21 mouse cellular contexts compared by ENCODE assay signal in genomic region chr11:116212847-116213246, GRCm38 (mm10). TPM values are rescaled to one million over a fixed set of nuclear protein-coding genes. Genes with fewer than 3 reads are reported as not detected.
DNase-seq lines count a peak whose midpoint lies in the region; ATAC-seq and TF ChIP-seq lines count a peak whose summit lies in the region.
"Had no signal": no experiment of that assay in that cellular context is flagged by ENCODE, and none has a peak within 500 bp of the region (broad histone marks: within the 10 kb centered on the region; RNA-seq: fewer than 3 reads in every experiment).

No protein-coding gene starts in this region.

- no peak for ATAC-seq in liver, embryonic 11.5 days (replicated peaks; ENCODE audit: low FRiP score)
- peak; percentile 24; the same call in 1 of the 2 replicates for ATAC-seq in liver, postnatal 0 days
- no peak for ATAC-seq in liver, embryonic 12.5 days
- no peak for ATAC-seq in kidney, embryonic 16.5 days (ENCODE audit: low FRiP score, low TSS enrichment)
- ATAC-seq: activated CD4-positive, CD25-positive, alpha-beta regulatory T cell, adult 4 months; CD4-positive, CD25-positive, alpha-beta regulatory T cell, adult 4 months; Patski had no signal

- H3K27me3 ChIP-seq in liver, adult 2 months (ENCODE audit: control insufficient read depth, insufficient read depth, low read length) = no peaks in the 10 kb centered on the region
- H3K27me3 ChIP-seq in liver, embryonic 11.5 days (replicated peaks; ENCODE audit: control insufficient read depth, insufficient read depth, low read length) = no peaks in the 10 kb centered on the region
- H3K27me3 ChIP-seq in liver, postnatal 0 days (ENCODE audit: insufficient read depth, low read length) = no peaks in the 10 kb centered on the region
- H3K27me3 ChIP-seq in liver, embryonic 12.5 days (replicated peaks) = no peaks in the 10 kb centered on the region
- H3K27me3 ChIP-seq in kidney, embryonic 16.5 days (ENCODE audit: insufficient read depth, low read length) = no peaks in the 10 kb centered on the region
- H3K27me3 ChIP-seq: CH12.LX, Patski had no signal

- H3K9me3 ChIP-seq in liver, embryonic 11.5 days (ENCODE audit: control insufficient read depth, low read length) = no peaks in the 10 kb centered on the region
- no peaks in the 10 kb centered on the region for H3K9me3 ChIP-seq in liver, postnatal 0 days (ENCODE audit: low read length)
- no peaks in the 10 kb centered on the region for H3K9me3 ChIP-seq in liver, embryonic 12.5 days (replicated peaks)
- H3K9me3 ChIP-seq in kidney, embryonic 16.5 days (ENCODE audit: low read length) = no peaks in the 10 kb centered on the region
- H3K9me3 ChIP-seq: G1E had no signal

- WGBS in liver, adult 2 months = 44% methylated on average over 6 of the region's 6 CpGs
- 83% methylated on average over 6 of the region's 6 CpGs for WGBS in liver, embryonic 11.5 days
- WGBS in liver, postnatal 0 days (ENCODE audit: insufficient replicate concordance) = 73% methylated on average over 6 of the region's 6 CpGs
- 77% methylated on average over 6 of the region's 6 CpGs for WGBS in liver, embryonic 12.5 days (ENCODE audit: insufficient replicate concordance)
- WGBS in kidney, embryonic 16.5 days = 92% methylated on average over 6 of the region's 6 CpGs

- no peaks in the 10 kb centered on the region for H3K36me3 ChIP-seq in liver, adult 2 months (ENCODE audit: control insufficient read depth, insufficient read depth, low read length)
- H3K36me3 ChIP-seq in liver, embryonic 11.5 days (ENCODE audit: control insufficient read depth, insufficient read depth, low read length) = no peaks in the 10 kb centered on the region
- no peaks in the 10 kb centered on the region for H3K36me3 ChIP-seq in liver, postnatal 0 days (replicated peaks; ENCODE audit: insufficient read depth, low read length)
- H3K36me3 ChIP-seq in liver, embryonic 12.5 days = peaks cover 12% of the 10 kb centered on the region
- H3K36me3 ChIP-seq in kidney, embryonic 16.5 days (ENCODE audit: insufficient read depth, low read length) = no peaks in the 10 kb centered on the region

- no peak for TF ChIP-seq EP300 in liver, postnatal 0 days (IDR thresholded peaks at IDR 0.05; ENCODE audit: low read depth)

- H3K79me2 ChIP-seq in liver, adult 2 months (ENCODE audit: control insufficient read depth, insufficient read depth, low read length) = no peaks in the 10 kb centered on the region

- DNase-seq in liver, adult 2 months (ENCODE audit: extremely low read depth, low read depth, low spot score) = peak; percentile 51
- no peak for DNase-seq in liver, embryonic 11.5 days (ENCODE audit: low spot score)
- DNase-seq in liver, postnatal 0 days = peak; percentile 16
- peak; percentile 54 for DNase-seq in yolk sac, embryonic 10.5 days (ENCODE audit: low spot score)
- DNase-seq: adrenal gland, adult 2 months; adrenal gland, adult 8-10 months; adrenal gland, postnatal 10 days; adrenal gland, postnatal 14 days; adrenal gland, postnatal 25 days; adrenal gland, postnatal 36 days; B cell, adult 2 months; cerebellum, adult 11 months; cerebellum, adult 11-12 months; cerebellum, adult 18-20 months had no signal

- H3K4me1 ChIP-seq in liver, adult 2 months (ENCODE audit: control insufficient read depth, insufficient read depth, low read length) = peaks cover 22% of the 10 kb centered on the region
- peaks cover 3% of the 10 kb centered on the region; the same call in 1 of the 2 replicates for H3K4me1 ChIP-seq in liver, embryonic 11.5 days (replicated peaks; ENCODE audit: control insufficient read depth, insufficient read depth, low read length)
- H3K4me1 ChIP-seq in liver, postnatal 0 days (ENCODE audit: insufficient read depth) = peaks cover 3% of the 10 kb centered on the region; the same call in 1 of the 2 replicates
- H3K4me1 ChIP-seq in liver, embryonic 12.5 days = peaks cover 12% of the 10 kb centered on the region; the same call in 1 of the 2 replicates
- no peaks in the 10 kb centered on the region; the same call in 1 of the 2 replicates for H3K4me1 ChIP-seq in kidney, embryonic 16.5 days (ENCODE audit: insufficient read depth, low read length)

- TF ChIP-seq POLR2A in liver, adult 2 months (IDR thresholded peaks at IDR 0.05; ENCODE audit: extremely low read depth, insufficient read depth, low read length) = no peak

- no peak overlapping the region for H3K9ac ChIP-seq in liver, adult 2 months (ENCODE audit: low read depth, low read length)
- no peak overlapping the region for H3K9ac ChIP-seq in liver, embryonic 11.5 days (ENCODE audit: low read depth, low read length)
- H3K9ac ChIP-seq in liver, postnatal 0 days (replicated peaks) = no peak overlapping the region
- H3K9ac ChIP-seq in liver, embryonic 12.5 days = no peak overlapping the region
- no peak overlapping the region for H3K9ac ChIP-seq in kidney, embryonic 16.5 days (replicated peaks; ENCODE audit: low read length)

- H3K27ac ChIP-seq in liver, adult 2 months (replicated peaks; ENCODE audit: insufficient read depth, low read depth, low read length) = peak overlapping the region; percentile 34; the same call in 1 of the 2 replicates
- no peak overlapping the region for H3K27ac ChIP-seq in liver, embryonic 11.5 days (ENCODE audit: low read depth, low read length)
- no peak overlapping the region for H3K27ac ChIP-seq in liver, postnatal 0 days (ENCODE audit: low read depth)
- no peak overlapping the region for H3K27ac ChIP-seq in liver, embryonic 12.5 days
- H3K27ac ChIP-seq in kidney, embryonic 16.5 days (ENCODE audit: low read length) = no peak overlapping the region

- no peak for TF ChIP-seq CTCF in liver, adult 2 months (IDR thresholded peaks at IDR 0.05; ENCODE audit: low read depth, low read length)
- no peak for TF ChIP-seq CTCF in liver, postnatal 0 days (IDR thresholded peaks at IDR 0.05; ENCODE audit: low read depth)

- H3K4me2 ChIP-seq in liver, embryonic 11.5 days = no peak overlapping the region
- no peak overlapping the region for H3K4me2 ChIP-seq in liver, postnatal 0 days (ENCODE audit: low read depth, low read length)
- H3K4me2 ChIP-seq in liver, embryonic 12.5 days = no peak overlapping the region
- no peak overlapping the region for H3K4me2 ChIP-seq in kidney, embryonic 16.5 days (replicated peaks; ENCODE audit: low read depth, low read length)

- H3K4me3 ChIP-seq in liver, adult 2 months (ENCODE audit: insufficient read depth, low read depth, low read length) = no peak overlapping the region
- H3K4me3 ChIP-seq in liver, embryonic 11.5 days (ENCODE audit: low read depth, low read length) = no peak overlapping the region
- H3K4me3 ChIP-seq in liver, postnatal 0 days (ENCODE audit: low read depth, low read length) = no peak overlapping the region
- no peak overlapping the region for H3K4me3 ChIP-seq in liver, embryonic 12.5 days
- no peak overlapping the region for H3K4me3 ChIP-seq in kidney, embryonic 16.5 days (ENCODE audit: low read length)

RNA-seq across cellular contexts. Expression of gene Acox1, which starts 14.0 kb away (rescaled TPM):
- 994 and 1,028 TPM in 2 replicates for total RNA-seq in liver, adult 2 months (2014; rRNA removed)
- polyA plus RNA-seq in liver, adult 2 months (2012; rRNA removed) = 683 and 720 TPM in 2 replicates
- polyA plus RNA-seq in liver, embryonic 11.5 days (2014; fragmentation: Nextera tagmentation; extraction: Ambion mirVana) = 22.7 and 23.6 TPM in 2 replicates
- polyA plus RNA-seq in liver, postnatal 0 days (2015; fragmentation: Nextera tagmentation; extraction: Ambion mirVana) = 258 and 304 TPM in 2 replicates
- polyA plus RNA-seq in liver, embryonic 12.5 days (2016; fragmentation: Nextera tagmentation; extraction: Ambion mirVana) = 15.3 and 19.7 TPM in 2 replicates
- 46.1 and 48.8 TPM in 2 replicates for polyA plus RNA-seq in kidney, embryonic 16.5 days (2015; fragmentation: Nextera tagmentation; extraction: Ambion mirVana)

RNA-seq across cellular contexts. Expression of gene Ten1, which starts 14.2 kb away (rescaled TPM):
- total RNA-seq in liver, adult 2 months (2014; rRNA removed) = 3.0 and 5.3 TPM in 2 replicates
- polyA plus RNA-seq in liver, adult 2 months (2012; rRNA removed) = 2.3 and 3.0 TPM in 2 replicates
- polyA plus RNA-seq in liver, embryonic 11.5 days (2014; fragmentation: Nextera tagmentation; extraction: Ambion mirVana) = 62.3 and 63.8 TPM in 2 replicates
- polyA plus RNA-seq in liver, postnatal 0 days (2015; fragmentation: Nextera tagmentation; extraction: Ambion mirVana) = 20.7 and 22.8 TPM in 2 replicates
- polyA plus RNA-seq in liver, embryonic 12.5 days (2016; fragmentation: Nextera tagmentation; extraction: Ambion mirVana) = 43.4 and 44.0 TPM in 2 replicates
- polyA plus RNA-seq in kidney, embryonic 16.5 days (2015; fragmentation: Nextera tagmentation; extraction: Ambion mirVana) = 85.0 and 85.9 TPM in 2 replicates

RNA-seq across cellular contexts. Expression of gene Evpl, which starts 25.0 kb away (rescaled TPM):
- 0.07 and 0.18 TPM in 2 replicates for total RNA-seq in liver, adult 2 months (2014; rRNA removed)
- polyA plus RNA-seq in liver, adult 2 months (2012; rRNA removed) = 0.12 and 0.16 TPM in 2 replicates
- polyA plus RNA-seq in liver, embryonic 11.5 days (2014; fragmentation: Nextera tagmentation; extraction: Ambion mirVana) = 0.56 TPM in 2 replicates
- 0.06 and 0.07 TPM in 2 replicates for polyA plus RNA-seq in liver, postnatal 0 days (2015; fragmentation: Nextera tagmentation; extraction: Ambion mirVana)
- 0.30 and 0.31 TPM in 2 replicates for polyA plus RNA-seq in liver, embryonic 12.5 days (2016; fragmentation: Nextera tagmentation; extraction: Ambion mirVana)
- polyA plus RNA-seq in kidney, embryonic 16.5 days (2015; fragmentation: Nextera tagmentation; extraction: Ambion mirVana) = 3.5 and 4.1 TPM in 2 replicates
- polyA plus RNA-seq: activated CD4-positive, CD25-positive, alpha-beta regulatory T cell, adult 4 months; CD4-positive, CD25-positive, alpha-beta regulatory T cell, adult 4 months had no signal

RNA-seq across cellular contexts. Expression of gene Fbf1, which starts 44.9 kb away (rescaled TPM):
- 5.6 and 9.0 TPM in 2 replicates for total RNA-seq in liver, adult 2 months (2014; rRNA removed)
- 3.6 and 4.5 TPM in 2 replicates for polyA plus RNA-seq in liver, adult 2 months (2012; rRNA removed)
- polyA plus RNA-seq in liver, embryonic 11.5 days (2014; fragmentation: Nextera tagmentation; extraction: Ambion mirVana) = 20.1 and 23.3 TPM in 2 replicates
- polyA plus RNA-seq in liver, postnatal 0 days (2015; fragmentation: Nextera tagmentation; extraction: Ambion mirVana) = 2.2 and 2.3 TPM in 2 replicates
- 14.3 and 15.0 TPM in 2 replicates for polyA plus RNA-seq in liver, embryonic 12.5 days (2016; fragmentation: Nextera tagmentation; extraction: Ambion mirVana)
- 38.7 and 45.6 TPM in 2 replicates for polyA plus RNA-seq in kidney, embryonic 16.5 days (2015; fragmentation: Nextera tagmentation; extraction: Ambion mirVana)
